Mouse (Mus musculus): ENCODE results near the gene Nectin2.
A peak's percentile ranks its signal among the peaks of the same experiment; 100 is the strongest.

Gene Nectin2

DNA sequence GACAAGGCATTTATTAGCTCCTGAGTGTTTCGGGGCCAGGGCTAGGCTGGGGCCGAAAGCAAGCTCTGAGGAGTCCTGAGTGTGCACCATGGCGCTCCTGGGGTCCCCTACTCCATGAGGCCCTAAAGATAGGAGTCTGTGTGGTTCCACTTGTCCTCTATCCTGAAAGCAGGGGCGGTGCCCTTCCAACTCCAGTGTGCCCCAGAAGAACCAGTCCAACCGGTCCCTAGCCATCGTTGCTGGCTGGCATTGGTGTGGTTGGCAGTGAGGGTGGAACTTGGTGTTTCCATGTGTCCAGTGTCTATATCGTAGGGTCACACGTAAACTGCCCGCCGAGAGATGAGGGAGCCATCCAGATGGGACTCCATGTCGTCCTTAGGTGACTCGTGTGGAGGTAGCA is 26.1 kb downstream of the Nectin2 start:
- Histone ChIP-seq H3K36me3 (ENCODE audit: insufficient read depth, low read length) (peaks cover 95% of the 10 kb centered on the region), H3K4me3 (replicated peaks; ENCODE audit: low read length) (no peak overlapping the region), H3K27me3 (ENCODE audit: insufficient read depth, low read length) (no peaks in the 10 kb centered on the region), H3K9me3 (ENCODE audit: low read length) (no peaks in the 10 kb centered on the region), H3K4me1 (replicated peaks; ENCODE audit: low read depth, low read length) (peaks cover 65% of the 10 kb centered on the region)
- TF ChIP-seq NANOG (IDR thresholded peaks at IDR 0.05; ENCODE audit: borderline replicate concordance, low read length) (no peak), CTCF (conservative IDR thresholded peaks at IDR 0.05; ENCODE audit: low read length) (no peak)

DNA sequence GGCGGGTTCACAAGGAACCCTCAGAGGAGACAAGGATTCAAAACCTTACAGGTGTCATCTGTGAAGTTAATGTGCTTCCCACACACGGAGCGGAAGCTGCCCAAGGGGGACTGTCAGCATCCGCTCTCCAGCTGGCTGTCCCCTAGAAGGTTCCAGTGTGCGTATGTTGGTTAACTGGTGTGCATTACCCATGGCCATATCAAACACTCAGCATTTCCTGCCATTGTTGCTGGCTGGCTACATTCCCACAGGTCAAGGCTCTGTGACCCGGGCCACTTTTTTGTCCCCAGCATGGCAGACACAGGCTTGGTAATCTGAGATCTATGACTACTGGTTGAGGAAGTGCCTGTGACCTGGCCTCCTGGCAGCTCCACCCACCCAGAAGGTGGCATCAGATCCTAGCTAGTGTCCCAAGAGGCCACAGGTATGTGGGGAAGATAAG is 27.5 kb downstream of the Nectin2 start:
- Histone ChIP-seq H3K27me3 (ENCODE audit: insufficient read depth, low read length) (no peaks in the 10 kb centered on the region), H3K4me1 (replicated peaks; ENCODE audit: low read depth, low read length) (peaks cover 68% of the 10 kb centered on the region), H3K36me3 (ENCODE audit: insufficient read depth, low read length) (peaks cover 94% of the 10 kb centered on the region), H3K4me3 (replicated peaks; ENCODE audit: low read length) (0 out of 2 replicates have a peak overlapping the region, but pooled peaks have one; percentile 23), H3K9me3 (ENCODE audit: low read length) (no peaks in the 10 kb centered on the region)
- TF ChIP-seq CTCF (conservative IDR thresholded peaks at IDR 0.05; ENCODE audit: low read length) (no peak), NANOG (IDR thresholded peaks at IDR 0.05; ENCODE audit: borderline replicate concordance, low read length) (no peak), POU5F1 (IDR thresholded peaks at IDR 0.05; ENCODE audit: borderline replicate concordance, low read length) (no peak)

DNA sequence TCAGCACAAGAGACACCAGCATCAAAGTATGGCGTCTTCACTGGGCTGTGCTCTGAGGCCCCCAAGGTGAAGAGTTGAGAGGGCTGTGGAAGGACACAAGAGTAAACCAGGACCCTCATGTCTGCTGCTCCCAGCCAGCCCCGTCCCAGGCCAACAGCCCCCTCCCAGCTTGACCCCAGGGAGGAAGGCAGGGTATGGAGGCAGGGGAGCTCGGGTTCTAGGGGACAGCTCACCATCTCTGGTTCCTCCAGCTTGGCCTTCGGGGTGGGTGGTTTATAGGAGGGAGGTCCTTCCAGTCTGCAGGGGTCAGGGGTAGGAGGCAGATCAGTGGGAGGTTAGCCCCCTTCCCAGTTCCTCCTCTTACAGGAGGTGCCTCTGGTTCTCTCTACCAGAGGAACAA is 31.1 kb downstream of the Nectin2 start:
- H3K36me3 ChIP-seq (ENCODE audit: insufficient read depth, low read length), result peaks cover 71% of the 10 kb centered on the region
- no peaks in the 10 kb centered on the region for H3K27me3 ChIP-seq (ENCODE audit: insufficient read depth, low read length)
- no peak for TF ChIP-seq POU5F1 (IDR thresholded peaks at IDR 0.05; ENCODE audit: borderline replicate concordance, low read length)
- TF ChIP-seq NANOG (IDR thresholded peaks at IDR 0.05; ENCODE audit: borderline replicate concordance, low read length), result no peak
- TF ChIP-seq CTCF (conservative IDR thresholded peaks at IDR 0.05; ENCODE audit: low read length), result no peak
- no peak overlapping the region for H3K4me3 ChIP-seq (replicated peaks; ENCODE audit: low read length)
- no peaks in the 10 kb centered on the region for H3K9me3 ChIP-seq (ENCODE audit: low read length)
- peaks cover 55% of the 10 kb centered on the region for H3K4me1 ChIP-seq (replicated peaks; ENCODE audit: low read depth, low read length)

DNA sequence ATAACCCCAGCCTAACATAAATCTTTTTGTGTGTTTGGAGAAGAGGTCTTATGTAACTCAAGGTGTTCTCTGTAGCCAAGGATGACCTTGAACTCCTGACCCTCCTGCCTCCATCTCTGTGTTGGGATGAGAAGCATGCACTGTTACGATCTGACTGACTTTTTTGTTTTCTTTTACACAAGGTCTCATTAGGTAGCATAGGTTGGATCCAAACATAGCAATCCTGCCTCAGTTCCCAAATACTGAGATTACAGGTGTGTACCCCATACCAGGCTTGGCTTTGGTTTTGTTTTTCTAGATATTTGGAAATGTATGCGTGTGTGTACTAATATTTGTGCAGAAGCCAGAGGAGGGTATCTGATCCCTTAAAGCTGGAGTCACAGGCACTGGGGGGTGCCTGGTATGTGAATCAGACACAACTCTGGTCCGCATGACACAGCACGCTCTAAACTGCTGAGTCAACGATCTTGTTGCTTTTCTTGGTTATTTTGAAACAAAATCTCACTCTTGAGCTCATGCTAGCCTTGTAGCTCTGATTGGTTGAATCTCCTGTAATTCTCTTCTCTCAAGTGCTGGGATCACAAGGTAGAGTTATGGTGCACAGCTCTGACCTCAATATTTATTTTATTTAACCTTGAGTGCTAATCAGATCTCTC is 31.9 kb downstream of the Nectin2 start:
- TF ChIP-seq CTCF (conservative IDR thresholded peaks at IDR 0.05; ENCODE audit: low read length) (no peak), NANOG (IDR thresholded peaks at IDR 0.05; ENCODE audit: borderline replicate concordance, low read length) (no peak), POU5F1 (IDR thresholded peaks at IDR 0.05; ENCODE audit: borderline replicate concordance, low read length) (no peak)
- Histone ChIP-seq H3K4me1 (replicated peaks; ENCODE audit: low read depth, low read length) (peaks cover 58% of the 10 kb centered on the region), H3K9me3 (ENCODE audit: low read length) (no peaks in the 10 kb centered on the region), H3K4me3 (replicated peaks; ENCODE audit: low read length) (no peak overlapping the region), H3K36me3 (ENCODE audit: insufficient read depth, low read length) (peaks cover 72% of the 10 kb centered on the region), H3K27me3 (ENCODE audit: insufficient read depth, low read length) (no peaks in the 10 kb centered on the region)

DNA sequence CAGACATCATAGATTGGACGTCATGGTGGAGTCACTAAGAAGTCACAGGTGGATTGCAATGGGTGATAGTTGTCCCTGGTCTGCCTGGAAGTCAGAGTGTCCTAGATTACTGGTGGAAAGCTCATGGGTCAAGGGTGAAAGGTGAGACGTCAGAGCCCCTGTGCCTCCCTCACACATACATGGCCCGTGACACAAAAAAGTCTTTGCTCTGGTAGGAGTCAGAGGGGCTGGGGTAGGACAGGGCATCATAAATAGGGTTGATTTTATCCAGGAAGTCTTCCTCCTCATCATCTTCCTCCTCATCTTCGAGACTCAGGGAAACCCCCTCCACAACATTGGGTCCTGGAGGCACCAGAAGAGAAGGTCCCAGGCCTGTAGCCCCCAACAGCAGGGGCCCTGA is 32.9 kb downstream of the Nectin2 start:
- H3K9me3 ChIP-seq (ENCODE audit: low read length), result no peaks in the 10 kb centered on the region
- H3K4me1 ChIP-seq (replicated peaks; ENCODE audit: low read depth, low read length), result peaks cover 60% of the 10 kb centered on the region
- no peak for TF ChIP-seq CTCF (conservative IDR thresholded peaks at IDR 0.05; ENCODE audit: low read length)
- no peak for TF ChIP-seq POU5F1 (IDR thresholded peaks at IDR 0.05; ENCODE audit: borderline replicate concordance, low read length)
- no peak for TF ChIP-seq NANOG (IDR thresholded peaks at IDR 0.05; ENCODE audit: borderline replicate concordance, low read length)

DNA sequence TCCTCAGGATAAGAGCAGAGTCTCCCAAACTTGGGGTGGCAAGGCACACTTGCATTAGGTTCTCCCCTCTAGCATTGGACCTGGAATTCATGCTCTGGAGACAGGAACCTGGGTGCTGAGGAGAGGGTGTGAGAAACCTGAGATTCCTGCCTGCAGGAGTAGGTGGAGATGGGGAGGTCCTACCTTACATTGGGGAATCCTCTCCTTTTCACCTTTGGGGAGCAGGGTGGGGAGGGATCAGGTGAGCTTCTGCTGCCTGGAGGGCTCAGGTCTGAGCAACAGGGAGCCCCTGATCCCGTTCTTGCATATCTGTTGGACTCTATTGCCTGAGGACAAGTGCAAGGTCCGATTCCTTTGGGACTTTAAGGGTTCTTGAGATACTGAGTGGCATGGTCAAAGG is 33.5 kb downstream of the Nectin2 start:
- H3K4me1 ChIP-seq (replicated peaks; ENCODE audit: low read depth, low read length), result peaks cover 60% of the 10 kb centered on the region
- no peaks in the 10 kb centered on the region for H3K27me3 ChIP-seq (ENCODE audit: insufficient read depth, low read length)
- H3K36me3 ChIP-seq (ENCODE audit: insufficient read depth, low read length), result peaks cover 74% of the 10 kb centered on the region
- peak overlapping the region; percentile 76 for H3K4me3 ChIP-seq (replicated peaks; ENCODE audit: low read length)
- TF ChIP-seq CTCF (conservative IDR thresholded peaks at IDR 0.05; ENCODE audit: low read length), result no peak
- no peak for TF ChIP-seq POU5F1 (IDR thresholded peaks at IDR 0.05; ENCODE audit: borderline replicate concordance, low read length)
- no peak for TF ChIP-seq NANOG (IDR thresholded peaks at IDR 0.05; ENCODE audit: borderline replicate concordance, low read length)
- no peaks in the 10 kb centered on the region for H3K9me3 ChIP-seq (ENCODE audit: low read length)

More for the DNA sequence above, 32.9 kb downstream of the Nectin2 start:
- Histone ChIP-seq H3K36me3 (ENCODE audit: insufficient read depth, low read length) (peaks cover 72% of the 10 kb centered on the region), H3K4me3 (replicated peaks; ENCODE audit: low read length) (no peak overlapping the region), H3K27me3 (ENCODE audit: insufficient read depth, low read length) (no peaks in the 10 kb centered on the region)

DNA sequence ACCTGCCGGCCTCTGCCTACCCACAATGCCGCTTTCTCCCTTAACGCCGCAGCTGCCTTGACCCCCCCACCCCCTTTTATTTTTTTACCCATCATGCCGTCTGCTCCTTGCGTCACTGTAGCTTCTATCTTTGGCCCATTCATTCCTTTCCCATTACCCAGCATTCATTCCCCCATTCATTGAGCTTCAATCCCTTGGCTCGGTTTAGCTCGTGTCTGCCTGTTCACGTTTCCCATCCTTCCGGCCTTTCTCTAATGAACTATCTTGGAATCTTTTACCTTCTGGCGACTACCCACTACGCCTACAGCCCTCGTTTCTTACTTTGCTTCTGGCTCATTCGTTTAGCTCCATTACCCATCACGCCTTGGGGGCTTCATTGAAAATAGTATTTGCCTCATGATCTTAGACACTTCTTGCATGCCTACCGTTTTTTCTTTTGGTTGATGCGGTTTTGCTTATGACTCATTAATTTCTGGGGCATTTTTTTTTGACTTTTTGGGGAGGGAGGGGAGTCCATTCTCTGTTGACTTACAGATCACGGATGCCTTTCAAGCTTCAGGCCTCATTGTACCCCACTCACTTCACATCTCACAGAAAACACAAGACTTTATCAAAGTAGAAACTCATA is 34.1 kb downstream of the Nectin2 start:
- Histone ChIP-seq H3K9me3 (ENCODE audit: low read length) (no peaks in the 10 kb centered on the region), H3K4me3 (replicated peaks; ENCODE audit: low read length) (peak overlapping the region; percentile 76), H3K27me3 (ENCODE audit: insufficient read depth, low read length) (no peaks in the 10 kb centered on the region), H3K4me1 (replicated peaks; ENCODE audit: low read depth, low read length) (peaks cover 65% of the 10 kb centered on the region), H3K36me3 (ENCODE audit: insufficient read depth, low read length) (peaks cover 74% of the 10 kb centered on the region)
- no peak for TF ChIP-seq CTCF (conservative IDR thresholded peaks at IDR 0.05; ENCODE audit: low read length)
- no peak for TF ChIP-seq NANOG (IDR thresholded peaks at IDR 0.05; ENCODE audit: borderline replicate concordance, low read length)
- TF ChIP-seq POU5F1 (IDR thresholded peaks at IDR 0.05; ENCODE audit: borderline replicate concordance, low read length), result no peak

DNA sequence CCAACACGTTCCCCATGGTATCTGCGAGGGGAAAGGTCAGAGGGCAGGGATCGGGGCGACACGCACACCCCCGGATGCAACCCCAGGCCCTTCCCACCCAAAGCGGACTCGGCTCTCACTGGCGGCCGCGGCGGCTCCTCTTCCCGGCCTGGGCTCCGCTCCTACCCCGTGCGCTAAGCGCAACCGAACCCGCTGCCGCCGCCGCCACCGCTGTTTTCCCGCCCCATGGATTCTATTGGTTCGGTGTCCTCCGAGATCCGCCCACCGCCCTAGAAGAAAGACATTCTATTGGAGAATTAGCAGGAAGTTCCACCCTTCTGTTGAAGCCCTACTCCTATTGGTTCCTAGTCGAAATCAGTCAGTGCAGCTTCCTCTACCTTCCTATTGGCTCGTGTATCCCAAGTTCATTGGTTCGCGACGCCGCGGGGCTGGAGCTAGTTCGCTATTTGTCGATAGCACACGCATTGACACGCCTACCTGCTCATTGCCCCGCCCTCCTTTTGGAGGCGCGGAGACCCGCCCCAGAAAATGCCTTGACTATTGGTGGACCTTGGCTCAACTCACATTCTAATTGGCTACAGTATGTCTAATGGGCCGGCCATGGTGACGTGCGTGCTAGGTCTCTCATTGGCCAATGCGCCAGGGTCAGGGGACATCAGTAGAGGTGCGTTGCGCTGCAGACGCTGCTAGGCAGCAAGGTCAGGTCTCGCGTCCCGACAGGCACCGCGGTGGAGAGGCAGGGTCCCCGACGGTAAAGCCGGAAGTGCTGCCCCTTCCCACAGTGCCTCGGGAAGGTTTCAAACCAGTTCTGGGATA is 34.8 kb downstream of the Nectin2 start, which contains the start of gene Tomm40:
Gene Tomm40, minus strand, starts transcription at position 200 of the 816 bp plus-strand sequence.
- peak within 1 kb of the TSS; percentile 100 for H3K4me3 ChIP-seq (replicated peaks; ENCODE audit: low read length)
- H3K36me3 ChIP-seq (ENCODE audit: insufficient read depth, low read length), result peaks cover 74% of the 10 kb centered on the region
- no peak for TF ChIP-seq CTCF (conservative IDR thresholded peaks at IDR 0.05; ENCODE audit: low read length)
- no peak for TF ChIP-seq NANOG (IDR thresholded peaks at IDR 0.05; ENCODE audit: borderline replicate concordance, low read length)
- no peak for TF ChIP-seq POU5F1 (IDR thresholded peaks at IDR 0.05; ENCODE audit: borderline replicate concordance, low read length)
- H3K9me3 ChIP-seq (ENCODE audit: low read length), result no peaks in the 10 kb centered on the region
- H3K27me3 ChIP-seq (ENCODE audit: insufficient read depth, low read length), result no peaks in the 10 kb centered on the region
- H3K4me1 ChIP-seq (replicated peaks; ENCODE audit: low read depth, low read length), result peaks cover 71% of the 10 kb centered on the region

Data from E14TG2a.4 (cell line).